Mouse (Mus musculus) spleen, adult 2 months (tissue): ENCODE measurements around the gene Foxl2. TPM values are rescaled to one million over a fixed set of nuclear protein-coding genes. Genes with fewer than 3 reads are reported as not detected.

Source experiments
- DNase-seq, 2 experiments: peaks; one replicate each; pipeline versions ENCODE4 v3.0.0 to v3.0.0-alpha.2; 2012 to 2021; ENCODE audit warnings: low spot score in 2 of 2, low read depth in 1 of 2
- H3K27ac ChIP-seq: fragments of 200-500 bp; 2 replicates; pipeline ENCODE4 v1.5.1; 2012; ENCODE audit warnings: low read length, inconsistent platforms; ENCODE audit not compliant: insufficient read depth
- H3K27me3 ChIP-seq: fragments of 200-500 bp; 2 replicates; pipeline ENCODE4 v1.6.1; 2012; ENCODE audit warnings: mild to moderate bottlenecking, moderate library complexity, low read length, inconsistent platforms; ENCODE audit not compliant: control insufficient read depth, insufficient read depth
- H3K36me3 ChIP-seq: fragments of 200-500 bp; 2 replicates; pipeline ENCODE4 v1.6.1; 2012; ENCODE audit warnings: mild to moderate bottlenecking, low read length, inconsistent platforms; ENCODE audit not compliant: control insufficient read depth, insufficient read depth
- H3K4me1 ChIP-seq: fragments of 200-500 bp; 2 replicates; pipeline ENCODE4 v1.6.1; 2011; ENCODE audit warnings: inconsistent platforms; ENCODE audit not compliant: control insufficient read depth, insufficient read depth, insufficient read length
- H3K4me3 ChIP-seq: fragments of 200-500 bp; 2 replicates; pipeline ENCODE4 v1.5.1; 2011; ENCODE audit warnings: mild to moderate bottlenecking, inconsistent platforms; ENCODE audit not compliant: insufficient read depth, insufficient read length; ENCODE audit errors: extremely low read depth
- CTCF ChIP-seq: fragments of 200-500 bp; IDR thresholded peaks from 2 replicates; pipeline ENCODE4 v1.5.1; 2011; ENCODE audit warnings: mild to moderate bottlenecking, inconsistent platforms; ENCODE audit not compliant: insufficient read depth, insufficient read length, insufficient replicate concordance; ENCODE audit errors: extremely low read depth
- POLR2A ChIP-seq: fragments of 200-500 bp; IDR thresholded peaks from 2 replicates; pipeline ENCODE4 v1.6.1; 2011; ENCODE audit warnings: low read depth, low read length, inconsistent platforms
- WGBS: fragments of 180-500 bp; shearing (Covaris S2); methylation state at CpG from one replicate; pipeline ENCODE4 v1.1.7; 2018; 5-methylcytosine and 5-hydroxymethylcytosine counted together
- polyA plus RNA-seq: library from polyadenylated mRNA; depleted of rRNA; stranded (reverse); fragments of >200 nt; gene quantifications from 2 replicates; pipeline ENCODE4 v1.2.3, GENCODE M21; 2012

Gene Foxl2
- polyA plus RNA-seq, 1 experiment, result not detected

DNA sequence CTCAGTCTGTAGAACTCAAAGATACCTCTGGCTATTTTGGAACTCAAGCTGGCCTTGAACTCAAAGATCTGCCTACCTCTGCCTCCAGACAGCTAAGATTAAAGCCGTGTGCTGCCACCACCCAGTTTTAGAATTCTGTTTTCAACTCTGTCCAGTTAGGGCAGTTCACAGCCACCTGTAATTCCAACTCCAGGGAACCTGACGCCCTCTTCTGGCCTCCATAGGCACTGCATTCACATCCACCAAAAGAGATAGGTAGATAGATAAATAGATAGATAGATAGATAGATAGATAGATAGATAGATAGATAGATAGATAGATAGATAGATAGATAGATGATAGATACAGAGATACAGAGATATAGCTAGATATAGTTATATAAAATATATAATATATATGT, 15.8 kb upstream of the Foxl2 start:
- Histone ChIP-seq H3K27me3 (no peaks in the 10 kb centered on the region), H3K36me3 (no peaks in the 10 kb centered on the region), H3K27ac (no peak overlapping the region), H3K4me1 (no peaks in the 10 kb centered on the region), H3K4me3 (no peak overlapping the region)
- WGBS, result 34% methylated on average over 2 of the region's 2 CpGs
- TF ChIP-seq POLR2A, result no peak
- no peak for TF ChIP-seq CTCF
- DNase-seq, result no peak

DNA sequence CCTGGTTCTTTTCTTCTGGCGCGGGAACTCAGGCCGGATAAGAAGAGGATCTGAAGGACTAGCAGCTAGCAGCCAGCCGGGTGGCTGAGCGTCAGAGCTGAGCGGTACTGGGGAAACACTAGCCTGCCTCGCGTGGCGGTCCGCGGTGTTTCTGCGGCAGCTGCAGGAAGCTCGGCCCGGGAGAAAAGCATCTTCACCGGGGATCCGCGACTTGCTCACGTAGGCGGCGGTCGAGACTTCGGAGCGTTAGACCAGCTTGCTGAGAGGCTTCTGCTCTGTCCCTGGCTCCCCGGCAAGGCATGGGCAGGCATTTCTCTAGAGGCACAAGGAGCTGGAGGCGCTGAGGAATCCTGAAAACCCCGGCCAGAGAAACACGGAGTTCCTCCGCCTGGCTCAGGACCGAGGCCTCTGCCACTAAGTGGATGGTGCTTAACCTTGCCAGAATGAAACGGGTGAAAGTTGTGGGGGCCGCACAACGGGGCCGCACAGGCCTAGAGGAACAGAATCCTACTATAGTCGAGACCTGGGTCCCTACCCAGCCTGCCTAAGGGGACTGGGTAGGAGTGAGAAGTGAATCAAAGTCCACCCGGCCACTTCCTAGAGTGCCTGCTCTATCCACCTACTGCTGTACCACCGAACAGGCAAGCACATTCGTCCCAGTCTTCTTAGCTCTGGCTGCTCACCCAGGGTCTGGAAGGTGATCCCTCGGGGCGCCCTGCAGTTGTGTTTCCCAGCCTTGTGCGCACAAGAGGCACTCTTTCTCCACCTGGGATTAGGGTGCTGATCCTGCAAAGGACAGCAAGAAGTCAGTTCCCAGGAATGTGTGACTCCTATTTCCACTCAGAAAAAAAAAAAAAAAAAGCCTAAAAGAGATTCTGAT, 2.7 kb upstream of the Foxl2 start:
- Histone ChIP-seq H3K36me3 (no peaks in the 10 kb centered on the region), H3K4me1 (peaks cover 7% of the 10 kb centered on the region; the same call in 1 of the 2 replicates), H3K27me3 (peaks cover 41% of the 10 kb centered on the region), H3K4me3 (no peak overlapping the region), H3K27ac (no peak overlapping the region)
- TF ChIP-seq CTCF, result no peak
- TF ChIP-seq POLR2A, result no peak
- 3% methylated on average over 40 of the region's 40 CpGs for WGBS
- DNase-seq, result no peak

DNA sequence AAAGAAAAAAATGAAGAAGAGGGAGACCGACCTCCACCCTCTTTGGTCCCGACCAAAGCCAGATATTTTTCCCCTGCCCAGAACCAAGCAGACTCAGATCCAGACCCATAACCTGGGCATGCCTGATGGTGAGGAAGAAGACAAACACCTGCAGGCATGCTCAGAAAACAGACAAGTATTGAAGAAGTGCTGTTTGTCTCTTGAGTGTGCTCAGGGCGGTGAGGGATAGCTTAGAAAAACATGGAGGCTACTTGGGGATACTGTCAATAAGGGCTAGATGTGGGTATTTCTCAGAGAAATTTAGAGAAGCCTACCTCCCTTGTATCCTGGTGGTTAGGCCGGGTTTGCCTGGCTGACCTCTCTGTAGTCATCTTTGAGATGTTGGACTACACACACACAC, 1.8 kb upstream of the Foxl2 start:
- no peak for TF ChIP-seq POLR2A
- no peak for TF ChIP-seq CTCF
- Histone ChIP-seq H3K4me3 (no peak overlapping the region), H3K27me3 (peaks cover 46% of the 10 kb centered on the region), H3K36me3 (no peaks in the 10 kb centered on the region), H3K27ac (no peak overlapping the region), H3K4me1 (peaks cover 7% of the 10 kb centered on the region; the same call in 1 of the 2 replicates)
- DNase-seq, result no peak
- WGBS, result 12% methylated on average over 4 of the region's 4 CpGs

DNA sequence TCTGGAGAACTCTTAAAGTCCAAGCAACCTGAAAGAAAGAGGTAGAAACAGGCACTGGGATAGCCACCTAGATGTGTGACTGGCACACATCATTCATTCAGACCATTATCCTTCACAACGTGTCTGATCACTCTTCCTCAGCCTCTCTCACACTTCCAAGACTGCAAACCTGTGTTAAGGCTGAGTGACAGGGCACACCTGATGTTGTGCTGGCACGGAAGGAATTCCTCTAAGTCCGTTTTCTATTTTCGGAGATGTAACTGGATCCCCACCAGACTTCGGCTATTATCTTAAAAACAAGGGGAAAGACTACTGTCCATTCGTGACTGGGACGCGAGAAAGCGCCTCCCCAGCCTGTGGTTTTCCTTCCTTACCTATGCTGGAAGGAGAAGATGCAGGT, 1.3 kb upstream of the Foxl2 start:
- Histone ChIP-seq H3K4me3 (no peak overlapping the region), H3K27me3 (peaks cover 48% of the 10 kb centered on the region), H3K36me3 (no peaks in the 10 kb centered on the region), H3K4me1 (peaks cover 7% of the 10 kb centered on the region; the same call in 1 of the 2 replicates), H3K27ac (no peak overlapping the region)
- DNase-seq, result no peak
- 14% methylated on average over 9 of the region's 9 CpGs for WGBS
- no peak for TF ChIP-seq CTCF
- TF ChIP-seq POLR2A, result no peak

DNA sequence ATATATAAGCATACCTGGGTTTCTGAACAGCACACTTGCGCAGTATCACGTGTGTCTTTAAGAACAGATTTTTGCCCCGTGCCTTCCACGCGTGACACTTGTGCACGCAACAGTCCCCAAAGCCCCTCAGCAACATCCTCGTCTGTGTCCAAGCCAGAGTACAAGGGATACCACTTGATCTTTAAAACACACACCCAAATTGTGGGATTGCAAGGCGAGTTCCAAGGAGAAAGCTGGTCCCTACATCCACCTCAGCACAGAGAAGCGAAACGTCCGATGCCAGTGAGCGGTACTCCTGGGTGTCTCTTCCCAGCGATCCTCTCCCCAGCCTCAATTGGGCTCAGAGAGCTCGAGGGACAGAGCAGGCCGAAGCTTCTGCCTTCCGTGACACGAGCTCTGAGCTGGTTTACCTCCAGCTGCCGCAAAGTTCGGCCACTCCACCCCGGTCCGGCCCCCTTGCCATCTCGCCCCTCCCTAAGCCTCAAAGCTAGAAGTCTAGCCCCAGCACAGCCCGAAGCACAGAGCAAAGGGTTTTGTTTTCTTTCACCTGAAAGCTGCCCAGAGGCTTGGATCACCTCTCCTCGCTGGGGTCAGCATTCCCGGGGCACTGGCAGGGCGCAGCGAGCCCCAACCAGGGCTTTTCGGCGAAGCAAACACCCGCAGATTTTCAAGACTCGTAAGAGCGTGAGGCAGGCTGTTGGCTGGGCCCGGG, 541 bp upstream of the Foxl2 start:
- H3K27me3 ChIP-seq, result peaks cover 50% of the 10 kb centered on the region
- peak overlapping the region; percentile 20; the same call in 1 of the 2 replicates for H3K4me3 ChIP-seq
- H3K36me3 ChIP-seq, result no peaks in the 10 kb centered on the region
- 6% methylated on average over 33 of the region's 33 CpGs for WGBS
- TF ChIP-seq CTCF, result no peak
- no peak for TF ChIP-seq POLR2A
- H3K4me1 ChIP-seq, result peaks cover 7% of the 10 kb centered on the region; the same call in 1 of the 2 replicates
- H3K27ac ChIP-seq, result no peak overlapping the region
- DNase-seq, result no peak

DNA sequence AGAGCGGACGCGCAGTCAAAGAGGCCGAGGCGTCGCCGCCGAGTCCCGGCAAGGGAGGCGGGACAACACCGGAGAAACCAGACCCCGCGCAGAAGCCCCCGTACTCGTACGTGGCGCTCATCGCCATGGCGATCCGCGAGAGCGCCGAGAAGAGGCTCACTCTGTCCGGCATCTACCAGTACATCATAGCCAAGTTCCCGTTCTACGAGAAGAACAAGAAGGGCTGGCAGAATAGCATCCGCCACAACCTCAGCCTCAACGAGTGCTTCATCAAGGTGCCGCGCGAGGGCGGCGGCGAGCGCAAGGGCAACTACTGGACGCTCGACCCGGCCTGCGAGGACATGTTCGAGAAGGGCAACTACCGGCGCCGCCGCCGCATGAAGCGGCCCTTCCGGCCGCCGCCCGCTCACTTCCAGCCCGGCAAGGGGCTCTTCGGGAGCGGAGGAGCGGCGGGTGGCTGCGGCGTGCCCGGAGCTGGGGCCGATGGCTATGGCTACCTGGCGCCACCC, 682 bp downstream of the Foxl2 start:
- H3K4me3 ChIP-seq, result peak overlapping the region; percentile 20; the same call in 1 of the 2 replicates
- H3K36me3 ChIP-seq, result no peaks in the 10 kb centered on the region
- peaks cover 7% of the 10 kb centered on the region; the same call in 1 of the 2 replicates for H3K4me1 ChIP-seq
- WGBS, result 3% methylated on average over 60 of the region's 60 CpGs
- H3K27ac ChIP-seq, result no peak overlapping the region
- peaks cover 50% of the 10 kb centered on the region for H3K27me3 ChIP-seq
- no peak for DNase-seq
- TF ChIP-seq CTCF (no peak), POLR2A (no peak)
